Mouse (Mus musculus) embryo, embryonic 10 days (tissue): Measurements from ENCODE around the gene Myocos.

Source experiments
- DNase-seq: peaks from one replicate; pipeline ENCODE4 v3.0.0-alpha.2; 2015; ENCODE audit warnings: low spot score

Myocos gene

GRCm38 (mm10) chr1:162615511-162615910, 42.5 kb downstream of the Myocos start:
- no peak for DNase-seq

DNA sequence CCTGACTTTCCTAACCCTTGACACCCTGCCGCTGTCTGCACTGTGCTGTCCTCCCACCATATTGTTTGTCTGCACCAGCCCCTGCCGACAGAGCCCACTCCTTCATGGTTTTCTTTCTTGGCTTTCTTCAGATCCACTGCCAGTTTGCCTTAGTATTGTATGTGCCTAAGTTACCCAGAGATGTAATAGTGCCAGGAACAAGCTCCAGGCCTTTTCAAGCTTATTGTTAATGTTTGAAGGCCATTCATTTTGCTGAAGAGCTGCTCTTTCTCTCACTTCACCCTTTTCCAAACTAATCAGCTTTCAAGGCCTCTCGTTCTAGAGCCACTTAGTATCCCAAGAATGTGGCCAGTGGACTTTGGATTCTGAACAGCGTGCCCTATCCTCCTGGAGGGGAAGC, 46.8 kb downstream of the Myocos start:
- no peak for DNase-seq

DNA sequence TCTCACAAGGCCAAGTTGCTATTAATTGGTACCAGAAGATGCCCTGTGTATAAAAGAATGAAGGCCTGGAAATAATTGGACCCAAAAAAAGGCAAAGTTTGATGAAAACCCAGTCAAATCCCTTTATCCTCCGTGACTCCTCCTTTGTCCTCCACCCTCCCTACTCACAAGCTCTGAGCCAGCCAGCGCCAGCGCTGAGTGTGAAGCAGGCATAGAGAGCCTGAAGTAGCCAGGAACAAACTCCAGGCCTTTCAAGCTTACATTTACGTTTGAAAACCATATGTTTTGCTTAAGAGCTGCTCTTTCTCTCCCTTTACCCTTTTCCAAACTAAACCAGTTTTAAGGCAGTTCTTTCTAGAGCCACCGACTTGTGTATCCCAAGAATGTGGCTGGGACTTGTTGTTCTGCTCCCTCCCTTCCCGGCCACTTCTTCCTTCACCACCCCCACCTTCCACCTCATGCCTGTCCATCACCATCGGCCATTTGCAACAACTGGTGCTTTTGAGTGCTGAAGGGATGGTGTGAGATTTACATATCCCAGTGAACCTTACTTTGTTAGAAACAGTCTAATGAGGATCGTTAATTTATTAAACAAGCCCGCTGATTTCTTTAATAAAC, 48.3 kb downstream of the Myocos start:
- DNase-seq: no peak

GRCm38 (mm10) chr1:162608127-162608526, 49.9 kb downstream of the Myocos start:
- DNase-seq: no peak

- peak; percentile 47 for DNase-seq
Measured at GRCm38 (mm10) chr1:162601288-162601687, 56.7 kb downstream of the Myocos start.

- no peak for DNase-seq
Measured at GRCm38 (mm10) chr1:162599617-162600016, 58.4 kb downstream of the Myocos start.

GRCm38 (mm10) chr1:162597379-162598102, 60.5 kb downstream of the Myocos start:
- no peak for DNase-seq
